Mouse (Mus musculus) ovary, postnatal 14 days (tissue): Measurements from ENCODE around the gene Sox4.
A peak's percentile ranks its signal among the peaks of the same experiment; 100 is the strongest.

Experiments used
- DNase-seq: peaks from one replicate; pipeline ENCODE4 v3.0.0; 2022; ENCODE audit warnings: low spot score

Gene Sox4

DNA sequence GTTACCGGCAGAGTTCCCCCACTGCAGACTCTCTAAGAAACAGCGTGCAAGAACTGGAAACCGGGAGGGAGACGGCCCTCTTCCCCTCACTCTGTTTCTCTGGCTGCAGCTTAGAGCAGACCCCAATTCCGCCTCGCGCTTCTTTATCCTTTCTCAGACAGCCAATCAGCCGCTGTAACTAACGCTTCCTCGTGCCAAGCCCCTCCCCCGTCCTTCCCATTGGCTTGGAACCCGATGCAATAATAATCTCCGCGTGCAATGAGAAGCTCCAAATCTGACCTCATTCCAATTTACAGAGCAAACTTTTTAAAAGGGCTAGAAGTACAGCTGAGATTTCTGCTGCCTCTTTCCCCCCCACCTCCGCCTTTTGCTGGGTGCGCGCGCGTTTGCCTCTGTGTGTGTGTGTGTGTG, at the start of gene Sox4:
Gene Sox4 (minus strand): TSS at position 133 of the 411 bp plus-strand sequence.
- peak; percentile 91 for DNase-seq

DNA sequence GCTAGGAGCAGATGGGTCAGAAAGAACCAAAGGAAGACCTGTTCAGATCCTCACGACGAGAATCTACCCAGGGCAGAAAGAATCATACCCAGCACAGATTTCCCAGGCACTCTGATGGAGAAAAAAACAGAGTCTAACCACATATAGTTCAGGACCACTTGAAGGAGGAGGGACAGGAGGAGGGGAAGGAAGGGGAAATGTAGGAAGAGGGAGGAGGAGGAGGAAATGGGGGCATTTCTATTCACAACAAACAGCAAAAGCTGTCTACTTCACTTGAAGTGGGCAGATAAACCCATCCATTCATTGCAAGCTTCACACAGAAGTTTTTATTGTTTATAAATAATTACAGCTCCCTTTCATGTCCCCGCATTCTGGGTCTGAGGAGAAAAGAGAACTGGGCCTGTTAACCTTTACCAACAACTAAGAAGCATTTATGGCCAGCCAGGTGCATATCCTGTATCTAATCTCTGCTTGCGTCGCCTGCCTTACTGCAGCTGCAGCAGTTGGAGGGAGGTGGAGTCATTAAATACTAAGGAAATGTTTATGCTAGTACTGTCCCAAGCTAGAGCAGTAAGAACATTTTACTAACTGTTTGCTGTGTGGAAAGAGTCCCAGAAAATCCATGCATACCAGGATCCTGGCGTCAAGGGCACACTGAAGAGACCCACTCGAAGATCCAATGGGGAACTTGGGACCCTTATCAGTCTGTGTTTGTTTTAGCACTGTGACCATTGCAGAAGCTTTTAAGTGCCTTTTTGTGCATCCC, 38.6 kb upstream of the Sox4 start:
- no peak for DNase-seq

DNA sequence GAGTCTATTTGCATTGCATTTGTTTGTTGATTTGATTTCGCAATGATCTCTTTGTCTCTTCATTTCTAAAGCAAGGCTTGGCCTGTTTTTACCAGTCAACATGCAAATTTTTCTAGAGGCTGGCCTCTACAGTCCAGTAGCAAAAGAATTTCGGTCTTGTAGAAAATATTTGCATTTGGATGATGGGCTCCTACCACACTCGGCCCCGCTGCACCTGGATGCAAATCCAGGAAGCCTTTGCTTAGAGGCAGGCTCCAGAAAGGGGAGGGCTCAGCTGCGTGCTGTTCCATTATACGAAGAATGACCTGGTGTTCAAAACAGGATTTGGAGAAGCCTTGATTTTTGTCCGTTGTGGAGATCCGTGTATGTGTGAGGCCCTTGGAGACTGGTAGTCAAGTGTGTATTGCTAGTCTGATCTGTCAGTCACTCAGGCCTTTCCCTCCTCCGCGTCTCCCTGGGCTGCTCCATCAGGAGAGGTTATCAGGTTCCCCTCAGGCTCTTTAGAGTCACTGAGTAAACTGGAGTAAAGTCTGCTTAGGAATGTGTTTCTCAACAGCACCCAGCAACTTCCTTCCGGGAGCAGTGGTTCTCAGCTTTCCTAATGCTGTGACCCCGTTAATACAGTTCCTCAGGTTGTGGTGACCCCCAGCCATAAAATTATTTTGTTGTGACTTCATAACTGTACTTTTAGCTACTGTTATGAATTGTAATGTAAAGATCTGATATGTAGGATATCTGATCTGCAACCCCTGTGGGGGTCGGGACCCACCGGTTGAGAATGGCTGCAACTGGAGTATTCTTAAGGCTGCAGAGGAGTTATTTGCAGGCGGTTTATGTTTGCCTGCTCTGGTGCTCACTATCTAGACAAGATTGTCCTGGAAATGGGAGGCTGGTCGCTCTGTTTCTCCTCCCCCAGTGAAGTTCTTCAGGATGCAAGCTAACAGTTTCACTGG, 35.5 kb upstream of the Sox4 start:
- no peak for DNase-seq

DNA sequence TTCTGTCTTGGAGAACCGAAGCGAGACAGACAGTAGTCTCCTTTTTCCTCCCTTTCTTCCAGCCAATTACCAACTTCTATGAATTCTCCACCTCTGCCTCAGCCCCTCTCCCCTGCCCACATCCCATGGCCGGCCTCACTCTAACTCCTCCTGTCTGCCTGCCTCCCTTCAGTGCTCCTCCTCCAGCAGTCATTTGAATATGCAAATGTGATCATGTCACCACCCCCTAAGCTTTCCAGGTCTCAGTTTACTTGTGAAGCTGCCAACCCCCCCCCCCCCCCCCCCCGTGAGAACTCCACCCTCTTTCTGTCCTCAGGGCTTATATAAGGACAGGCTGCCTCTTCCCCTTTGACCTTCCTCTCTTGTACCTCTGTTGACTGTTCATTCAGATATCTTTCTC, 27.2 kb upstream of the Sox4 start:
- no peak for DNase-seq

DNA sequence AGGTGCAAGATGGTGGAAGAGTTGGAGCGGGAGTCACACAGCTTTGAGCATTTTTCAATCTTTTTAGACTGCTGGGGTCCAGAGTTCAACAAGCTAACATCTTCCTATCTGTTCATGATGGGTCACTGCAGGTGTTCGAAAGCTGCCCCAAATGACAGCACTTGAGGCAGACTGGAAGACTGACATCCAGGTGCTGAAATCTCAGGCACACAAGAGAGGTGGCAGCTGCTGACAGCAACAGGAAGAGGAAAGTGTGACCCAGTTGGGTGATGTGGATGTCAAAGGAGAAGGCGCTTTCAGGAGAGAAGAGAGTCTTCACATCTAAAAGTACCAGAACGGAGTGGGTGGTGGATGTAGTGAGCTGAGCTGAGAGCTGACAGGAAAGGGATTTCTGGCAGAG, 21.5 kb upstream of the Sox4 start:
- DNase-seq: no peak

DNA sequence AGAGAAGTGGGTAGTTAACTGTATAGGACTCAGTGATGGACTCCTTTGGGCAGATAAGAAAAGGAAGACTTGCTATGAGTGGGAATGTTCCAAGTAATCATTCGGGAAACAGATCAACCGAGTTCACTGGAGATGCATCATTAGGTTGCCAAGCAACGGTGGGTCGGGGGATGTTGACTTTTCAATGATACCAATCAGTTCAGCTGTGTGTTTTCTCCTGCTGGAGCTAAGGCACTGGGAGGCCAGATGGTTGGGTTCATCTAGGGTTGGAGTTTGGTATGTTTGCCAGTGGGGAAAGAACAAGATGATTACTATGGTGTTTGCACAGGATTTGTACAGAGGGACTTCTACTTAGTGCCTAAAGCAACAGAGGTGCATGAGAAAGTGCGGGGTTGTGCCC, 21.1 kb upstream of the Sox4 start:
- DNase-seq: no peak

DNA sequence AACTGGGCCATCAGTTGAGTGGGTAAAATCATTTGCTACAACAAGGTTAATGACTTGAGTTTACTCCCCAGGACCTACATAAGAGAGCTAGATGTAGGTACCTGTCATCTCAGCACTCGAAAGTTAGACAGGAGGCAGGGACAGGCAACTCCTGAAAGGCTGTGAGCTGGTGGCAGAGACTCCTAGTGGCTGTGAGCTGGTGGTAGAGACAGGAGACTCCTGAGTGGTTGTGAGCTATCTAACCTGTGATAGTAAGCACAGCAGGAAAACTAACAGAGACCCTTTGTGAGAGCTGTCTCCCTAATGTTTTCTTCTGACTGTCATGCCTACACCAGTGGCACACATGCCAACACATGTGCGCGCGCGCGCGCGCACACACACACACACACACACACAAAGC, 7.4 kb upstream of the Sox4 start:
- DNase-seq: no peak

DNA sequence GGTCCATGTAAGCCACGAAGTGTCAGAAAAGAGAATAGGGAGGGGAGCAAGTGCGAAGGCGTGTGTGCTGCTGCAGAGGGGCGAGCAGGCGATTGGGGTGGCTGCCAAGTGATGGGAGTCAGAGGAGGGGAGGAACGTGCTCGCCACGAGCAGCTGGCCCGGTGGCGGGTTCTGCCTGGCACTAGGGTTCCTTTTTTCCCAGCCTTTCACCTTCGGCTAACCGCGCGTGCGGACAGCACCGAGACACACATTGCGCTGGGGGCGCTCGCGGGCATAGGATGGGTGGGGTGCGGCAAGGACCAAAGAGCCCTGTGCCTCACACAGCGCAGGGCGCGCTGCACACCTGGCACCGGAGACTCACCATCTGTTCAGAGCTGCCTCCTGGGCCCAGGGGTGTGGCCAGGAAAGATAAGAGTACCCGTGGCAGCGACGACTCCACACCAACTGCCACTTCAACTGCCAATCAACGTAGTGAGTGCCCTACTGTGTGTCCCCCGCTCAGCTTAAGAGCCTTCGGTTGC, 6.0 kb upstream of the Sox4 start:
- peak; percentile 77 for DNase-seq

DNA sequence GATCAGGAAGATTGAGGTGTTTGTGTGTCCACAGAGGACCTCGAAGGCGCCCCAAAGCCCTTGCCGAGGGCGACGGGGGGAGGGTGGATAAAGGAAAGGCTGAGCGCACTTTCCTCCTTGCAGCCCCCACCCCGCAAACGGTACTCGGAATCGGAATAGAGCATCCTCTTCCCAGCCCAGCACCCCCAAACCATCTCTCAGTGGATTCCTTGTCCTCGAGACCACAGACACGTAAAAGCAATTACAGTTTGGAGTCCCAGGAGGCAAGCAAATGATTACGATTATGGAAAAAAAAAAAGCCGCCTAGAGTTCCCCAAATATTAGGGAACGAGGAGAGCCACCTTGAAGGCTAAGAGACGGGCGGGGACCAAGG, 5.5 kb upstream of the Sox4 start:
- DNase-seq: no peak

DNA sequence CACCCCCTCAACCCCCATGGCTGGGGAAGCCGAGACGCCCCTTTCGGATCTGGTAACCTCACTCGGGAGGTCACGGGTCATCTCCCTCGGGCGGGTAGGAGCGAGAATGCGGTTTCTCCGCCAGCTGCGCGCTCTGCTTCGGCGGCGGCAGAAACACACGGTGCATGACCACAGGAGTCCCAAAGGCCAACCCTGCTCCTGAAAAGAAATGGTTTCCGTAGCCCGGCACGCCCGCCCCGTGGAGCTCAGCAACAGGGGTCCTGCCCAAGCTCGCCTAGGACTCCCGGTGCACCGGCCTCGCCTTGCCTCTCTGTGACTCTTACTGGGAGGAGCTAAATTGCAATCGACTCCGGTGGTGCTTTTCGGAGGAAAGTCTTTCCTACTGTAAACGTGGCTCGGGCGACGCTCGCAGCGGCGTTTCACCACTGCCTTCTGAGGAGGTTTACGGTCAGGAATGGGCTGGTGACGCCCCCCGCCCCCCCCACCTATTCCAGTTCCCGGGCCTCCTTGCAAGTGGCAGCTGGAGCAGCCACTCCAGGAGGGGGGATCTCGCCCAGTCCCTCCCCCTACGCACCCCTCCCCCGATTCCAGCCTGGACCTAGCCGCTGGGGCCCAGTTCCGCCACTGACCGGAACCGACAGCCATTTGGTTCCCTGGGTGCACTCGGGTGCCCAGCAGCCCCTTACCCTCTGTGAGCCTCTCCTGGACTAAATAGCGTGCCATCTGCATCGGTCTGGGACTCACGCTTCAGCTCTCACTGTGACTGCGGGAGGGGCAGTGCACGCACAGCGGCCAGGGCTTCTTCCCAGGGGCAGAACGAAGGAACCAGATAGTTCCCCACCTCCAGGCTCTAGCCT, 4.9 kb upstream of the Sox4 start:
- DNase-seq: peak; percentile 61

DNA sequence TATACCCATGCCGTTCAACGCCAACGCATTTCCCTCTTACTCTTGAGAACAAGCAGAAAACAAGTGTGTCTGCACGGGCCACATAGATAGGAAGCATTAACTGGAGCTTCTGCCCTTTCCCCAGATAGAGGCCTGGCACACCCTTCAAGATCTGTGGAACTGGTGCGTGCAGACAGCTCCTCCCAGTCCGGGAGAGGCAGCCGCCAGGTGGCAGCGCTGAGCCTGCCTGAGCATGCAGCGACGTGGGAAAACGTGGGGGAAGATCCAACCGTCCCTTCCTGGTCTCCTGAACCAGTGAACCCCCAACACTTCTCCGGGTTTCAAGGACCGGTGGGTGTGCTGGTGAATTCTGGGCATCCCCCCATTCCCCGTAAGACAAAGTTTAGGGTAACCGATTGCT, 4.3 kb upstream of the Sox4 start:
- peak; percentile 95 for DNase-seq

DNA sequence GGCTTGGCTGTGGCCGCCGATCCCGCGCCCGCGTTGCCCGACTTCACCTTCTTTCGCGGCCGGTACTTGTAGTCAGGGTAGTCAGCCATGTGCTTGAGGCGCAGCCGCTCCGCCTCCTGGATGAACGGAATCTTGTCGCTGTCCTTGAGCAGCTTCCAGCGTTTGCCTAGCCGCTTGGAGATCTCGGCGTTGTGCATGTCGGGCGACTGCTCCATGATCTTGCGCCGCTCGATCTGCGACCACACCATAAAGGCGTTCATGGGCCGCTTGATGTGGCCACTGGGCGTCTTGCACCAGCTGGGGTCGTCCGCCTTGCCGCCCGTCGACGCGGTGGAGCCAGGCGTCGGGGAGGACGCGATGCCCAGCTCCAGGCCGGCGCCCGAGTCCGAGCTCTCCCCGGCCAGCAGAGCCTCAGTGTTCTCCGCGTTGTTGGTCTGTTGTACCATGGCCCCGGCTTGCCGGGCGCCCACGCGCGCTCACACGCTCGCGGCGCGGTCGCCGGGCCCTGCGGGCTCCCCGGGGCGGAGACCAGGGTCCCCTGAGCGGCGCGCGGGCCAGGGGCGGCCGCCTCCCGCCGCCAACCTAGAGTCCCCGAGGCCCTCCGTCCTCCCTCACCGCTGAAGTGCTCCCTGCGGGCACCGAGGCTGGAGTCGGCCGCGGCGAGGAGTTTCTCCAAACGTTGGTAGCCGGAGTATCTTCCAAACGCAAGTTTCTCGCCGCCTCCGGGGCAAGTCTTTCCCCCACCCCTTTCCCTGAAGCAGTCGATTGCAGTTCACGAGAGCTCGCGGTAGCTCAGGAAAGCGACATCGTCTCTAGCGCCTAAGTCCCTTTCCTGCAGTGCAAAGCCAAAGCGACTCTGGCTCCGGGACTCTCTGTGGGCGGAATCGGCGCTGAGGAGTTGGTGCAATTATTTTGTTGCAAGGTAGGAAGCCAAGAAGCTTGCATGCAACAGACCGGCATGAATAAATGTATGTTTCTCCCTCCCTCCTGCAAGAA, 639 bp downstream of the Sox4 start:
- DNase-seq: no peak

DNA sequence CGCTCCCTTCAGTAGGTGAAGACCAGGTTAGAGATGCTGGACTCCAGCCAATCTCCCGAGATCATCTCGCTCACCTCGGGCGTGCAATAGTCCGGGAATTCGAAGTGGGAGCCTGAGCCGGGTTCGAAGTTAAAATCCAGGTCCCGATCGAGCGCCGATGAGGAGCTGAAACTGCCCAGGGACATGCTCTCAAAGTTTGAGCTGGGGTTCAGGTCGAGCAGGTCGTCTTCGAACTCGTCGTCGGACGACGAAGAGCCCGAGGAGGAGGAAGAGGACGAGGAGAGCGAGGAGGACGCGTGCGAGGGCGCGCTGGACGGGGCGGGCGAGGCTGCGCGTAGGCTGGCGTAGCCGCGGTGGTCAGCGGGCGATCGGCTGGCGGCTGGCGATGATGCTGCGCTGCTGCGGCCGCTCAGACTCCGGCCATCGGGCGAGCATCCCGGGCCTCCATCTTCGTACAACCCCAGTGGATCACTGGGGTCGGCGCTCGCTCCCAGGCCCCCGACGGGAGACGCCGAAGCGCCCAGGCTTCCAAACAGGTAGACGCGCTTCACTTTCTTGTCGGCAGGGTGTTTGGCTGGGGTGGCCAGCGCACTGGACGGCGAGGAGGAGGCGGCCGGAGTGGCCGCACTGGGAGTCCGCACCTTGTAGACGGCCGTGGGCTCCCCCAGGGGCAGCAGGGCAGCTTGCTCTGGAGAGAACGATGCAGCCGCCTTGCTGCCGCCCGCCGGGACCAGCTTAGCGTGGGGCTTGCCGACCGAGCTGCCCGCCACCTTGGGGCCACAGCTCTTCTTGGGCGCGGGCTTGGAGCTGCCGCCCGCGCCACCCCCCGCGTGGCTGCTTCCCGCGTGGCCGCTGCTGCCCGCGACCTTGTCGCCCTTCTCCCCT, 1.6 kb downstream of the Sox4 start:
- DNase-seq: no peak

DNA sequence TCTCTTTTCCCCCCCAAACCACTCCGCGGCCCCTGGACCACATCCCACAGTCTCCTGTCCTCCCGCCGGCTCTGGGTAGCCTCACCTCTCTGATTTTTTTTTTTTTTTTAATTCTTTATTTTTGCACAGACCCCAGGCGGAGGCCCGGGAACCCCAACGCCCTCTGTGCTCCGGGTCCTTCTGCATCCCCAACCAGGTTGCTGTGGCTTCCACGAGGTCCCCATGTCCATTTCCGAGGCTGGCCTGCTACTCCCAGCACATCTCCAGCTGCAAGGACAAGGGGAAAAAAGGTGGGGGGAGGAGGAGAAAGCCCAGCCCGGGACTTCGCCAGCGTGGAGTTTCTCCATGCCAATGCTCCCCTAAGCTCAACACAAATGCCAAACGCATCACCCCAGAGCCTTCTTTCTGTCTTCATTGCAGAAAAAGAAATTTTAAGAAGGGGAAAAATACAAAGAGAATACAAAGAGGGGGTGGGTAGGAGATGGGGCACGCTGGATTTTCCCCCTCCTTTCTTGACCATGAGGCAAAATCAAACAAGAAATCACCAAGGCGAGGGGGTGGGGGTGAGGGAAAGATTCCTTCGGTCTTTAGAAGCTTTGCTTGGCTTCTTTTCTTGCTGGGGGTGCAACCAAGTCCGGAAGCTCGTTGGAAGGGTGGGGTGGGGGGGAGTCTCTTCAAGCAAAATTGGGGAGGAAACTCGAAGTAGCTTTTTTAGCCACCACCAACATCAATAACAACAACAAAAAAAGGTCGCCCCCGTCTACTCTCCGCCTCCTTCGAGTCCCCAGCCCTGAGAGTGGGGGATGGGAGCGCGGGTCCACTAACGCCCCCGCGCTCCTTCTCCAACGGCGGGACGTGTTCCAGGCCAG, 2.7 kb downstream of the Sox4 start:
- DNase-seq: no peak

DNA sequence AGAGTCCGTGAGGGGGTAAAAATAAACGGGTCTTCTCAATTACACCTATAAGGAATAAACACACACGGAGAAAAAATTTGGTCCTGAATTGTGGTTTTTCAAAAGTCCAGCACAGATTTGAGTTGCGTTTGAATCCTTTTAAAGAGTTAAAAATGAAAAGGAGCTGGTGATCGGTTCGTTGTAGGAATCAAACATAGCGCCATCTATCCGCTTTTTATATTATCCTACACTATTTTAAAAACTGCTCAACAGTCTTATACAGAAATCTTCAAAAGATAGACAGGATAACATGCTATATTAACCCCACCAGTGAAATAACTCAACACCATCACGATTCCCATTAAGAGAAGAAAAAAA, 3.3 kb downstream of the Sox4 start:
- no peak for DNase-seq

DNA sequence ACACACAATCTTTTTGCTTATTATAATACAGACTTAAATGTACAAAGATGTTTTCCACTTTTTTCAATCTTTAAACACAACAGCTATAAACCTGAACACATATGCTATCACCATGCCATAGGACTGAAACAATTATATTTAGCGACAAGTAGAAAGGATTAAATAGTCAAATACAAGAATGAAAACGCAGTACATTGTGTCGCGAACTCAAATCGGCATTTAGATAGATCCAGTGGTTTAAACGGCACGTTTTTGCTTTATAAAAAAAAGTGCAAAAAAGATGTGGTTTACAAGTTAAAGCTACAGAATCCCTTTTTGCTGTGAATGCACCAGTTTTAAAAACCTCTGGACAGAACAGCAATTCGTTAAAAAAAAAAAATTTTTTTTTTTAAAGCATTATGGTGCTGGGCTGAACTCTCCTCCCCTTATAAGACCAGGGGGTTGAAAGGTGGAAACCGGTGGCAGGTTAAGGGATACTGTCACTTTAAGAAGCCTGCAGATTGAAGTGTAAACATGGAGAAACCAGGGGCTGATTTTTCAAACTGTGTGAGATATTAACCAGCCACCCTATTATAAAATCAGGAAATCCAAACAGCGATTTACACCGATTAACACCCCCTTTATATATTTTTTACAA, 4.1 kb downstream of the Sox4 start:
- DNase-seq: no peak

DNA sequence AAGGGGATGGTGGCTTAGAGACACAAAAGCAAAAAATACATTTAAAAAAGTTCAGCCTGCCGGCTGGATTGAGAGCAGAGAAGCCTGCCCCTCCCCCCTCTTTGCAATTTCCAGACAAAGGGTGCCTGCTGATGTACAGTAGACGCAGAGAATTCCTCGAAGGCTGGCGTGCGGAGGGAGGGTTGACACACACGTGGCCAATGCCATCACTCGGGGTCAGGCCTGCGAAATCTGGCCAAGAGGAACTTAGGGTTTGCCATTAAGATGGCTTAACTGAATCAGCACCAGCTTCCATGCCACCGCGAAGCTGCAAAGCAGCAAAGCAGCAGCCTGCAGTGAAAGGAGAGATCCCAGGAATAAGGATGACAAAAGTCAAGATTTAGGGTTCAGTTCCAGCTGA, 5.0 kb downstream of the Sox4 start:
- DNase-seq: no peak

DNA sequence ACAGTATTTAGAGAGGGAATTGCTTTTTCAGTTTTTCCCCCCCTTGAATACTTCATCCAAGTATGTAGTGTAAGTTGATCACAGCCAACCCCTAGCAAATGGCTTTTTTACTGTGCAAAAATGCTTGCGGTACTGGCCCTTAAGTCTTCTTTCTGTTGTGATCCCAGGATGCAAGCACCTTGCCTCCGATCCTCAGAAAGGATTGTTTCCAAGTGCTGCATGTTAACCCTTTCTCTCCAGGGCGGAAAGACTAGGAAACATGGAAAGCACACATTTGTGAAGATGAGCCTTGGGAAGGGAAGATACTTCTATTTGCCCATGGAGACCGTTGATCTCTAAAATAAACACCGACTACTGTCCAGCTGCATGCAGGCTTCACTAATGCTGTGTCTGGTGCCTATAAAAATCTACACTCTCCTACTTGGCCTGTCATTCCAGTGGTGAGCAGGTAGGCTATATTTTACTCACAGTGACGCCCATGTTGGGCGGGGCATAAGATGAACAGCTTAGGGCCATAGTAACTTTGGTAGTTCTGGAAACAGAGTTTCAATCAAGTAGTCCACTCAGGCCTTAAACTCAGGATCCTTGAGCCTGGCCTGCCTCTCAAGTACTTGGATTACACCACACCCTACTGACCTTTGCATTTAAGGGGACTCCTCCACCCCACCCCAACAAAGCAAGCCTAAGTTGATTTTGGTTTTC, 5.6 kb downstream of the Sox4 start:
- no peak for DNase-seq
